In genomic region chr16:25029548-25029947, GRCm38 (mm10) we compare ENCODE assay signal across 26 mouse cellular contexts.
"Had no signal": no experiment of that assay in that cellular context is flagged by ENCODE, and none has a peak within 500 bp of the region (broad histone marks: within the 10 kb centered on the region; RNA-seq: fewer than 3 reads in every experiment).

No protein-coding gene starts in this region.

- H3K4me3 ChIP-seq: heart, embryonic 10.5 days; heart, embryonic 12.5 days; hindbrain, embryonic 13.5 days; hindbrain, embryonic 15.5 days; kidney, embryonic 15.5 days; limb, embryonic 13.5 days; limb, embryonic 15.5 days; liver, embryonic 12.5 days had no signal

- H3K27me3 ChIP-seq: hindbrain, embryonic 13.5 days; hindbrain, embryonic 15.5 days; kidney, embryonic 15.5 days; limb, embryonic 13.5 days; limb, embryonic 15.5 days; liver, embryonic 12.5 days had no signal

- ATAC-seq: hindbrain, postnatal 0 days; intestine, embryonic 16.5 days; liver, embryonic 12.5 days had no signal

- H3K4me1 ChIP-seq: hindbrain, embryonic 13.5 days; hindbrain, embryonic 15.5 days; limb, embryonic 15.5 days; liver, embryonic 12.5 days had no signal

- DNase-seq: gastrocnemius, postnatal 14 days; gastrocnemius, postnatal 36 days; heart, adult 18-20 months; heart, postnatal 10 days; heart, postnatal 36 days; kidney, adult 11 months; kidney, adult 2 months; kidney, adult 9 months; kidney, postnatal 14 days; kidney, postnatal 36 days; layer of hippocampus, adult 9-11 months; layer of hippocampus, postnatal 36 days; left cerebral cortex, postnatal 4 days; lung, adult 18-20 months had no signal

- H3K9ac ChIP-seq: heart, embryonic 12.5 days; hindbrain, embryonic 13.5 days; hindbrain, embryonic 15.5 days; kidney, embryonic 15.5 days; limb, embryonic 13.5 days; limb, embryonic 15.5 days; liver, embryonic 12.5 days; liver, embryonic 14.5 days had no signal

- H3K4me2 ChIP-seq: heart, embryonic 12.5 days; hindbrain, embryonic 13.5 days; hindbrain, embryonic 15.5 days; kidney, embryonic 15.5 days; limb, embryonic 13.5 days; limb, embryonic 15.5 days; liver, embryonic 12.5 days had no signal

- H3K9me3 ChIP-seq: heart, embryonic 10.5 days; heart, embryonic 12.5 days; hindbrain, embryonic 13.5 days; hindbrain, embryonic 15.5 days; kidney, embryonic 15.5 days; limb, embryonic 13.5 days; limb, embryonic 15.5 days; liver, embryonic 12.5 days had no signal

- H3K36me3 ChIP-seq: heart, embryonic 10.5 days; heart, embryonic 12.5 days; hindbrain, embryonic 13.5 days; hindbrain, embryonic 15.5 days; kidney, embryonic 15.5 days; limb, embryonic 13.5 days; limb, embryonic 15.5 days; liver, embryonic 12.5 days had no signal

- H3K27ac ChIP-seq: heart, embryonic 10.5 days; hindbrain, embryonic 13.5 days; hindbrain, embryonic 15.5 days; hindbrain, postnatal 0 days; kidney, embryonic 15.5 days; kidney, postnatal 0 days; limb, embryonic 13.5 days; limb, embryonic 15.5 days; liver, embryonic 12.5 days; liver, embryonic 14.5 days had no signal
